Mouse (Mus musculus) small intestine, adult 2 months (tissue): ENCODE results near the gene Slx4ip. TPM values are rescaled to one million over a fixed set of nuclear protein-coding genes. Genes with fewer than 3 reads are reported as not detected.

Experiments
- H3K27ac ChIP-seq: fragments of 200-500 bp; 2 replicates; pipeline ENCODE4 v1.5.1; 2012; ENCODE audit warnings: low read depth, low read length, control low read depth, inconsistent platforms; ENCODE audit not compliant: insufficient read depth
- H3K27me3 ChIP-seq: fragments of 200-500 bp; 2 replicates; pipeline ENCODE4 v1.6.1; 2012; ENCODE audit warnings: mild to moderate bottlenecking, moderate library complexity, low read length, inconsistent platforms; ENCODE audit not compliant: control insufficient read depth, insufficient read depth
- H3K36me3 ChIP-seq: fragments of 200-500 bp; 2 replicates; pipeline ENCODE4 v1.6.1; 2012; ENCODE audit warnings: mild to moderate bottlenecking, low read length, control low read depth, inconsistent platforms; ENCODE audit not compliant: control insufficient read depth, insufficient read depth
- H3K4me1 ChIP-seq: fragments of 200-500 bp; 2 replicates; pipeline ENCODE4 v1.6.1; 2012; ENCODE audit warnings: low read length, inconsistent platforms, mixed read lengths; ENCODE audit not compliant: control insufficient read depth, insufficient read depth, insufficient read length
- H3K4me3 ChIP-seq: fragments of 200-500 bp; 2 replicates; pipeline ENCODE4 v1.5.1; 2012; ENCODE audit warnings: low read depth, mild to moderate bottlenecking, control low read depth, inconsistent platforms, low read length, moderate library complexity
- CTCF ChIP-seq: fragments of 200-500 bp; IDR thresholded peaks from 2 replicates; pipeline ENCODE4 v1.5.1; 2012; ENCODE audit warnings: low read depth, mild to moderate bottlenecking, control low read depth, inconsistent platforms, low read length, moderate library complexity, mixed read lengths; ENCODE audit not compliant: insufficient replicate concordance, insufficient read length; ENCODE audit errors: extremely low read depth
- POLR2A ChIP-seq: fragments of 200-500 bp; IDR thresholded peaks from 2 replicates; pipeline ENCODE4 v1.6.1; 2012; ENCODE audit warnings: low read depth, mild to moderate bottlenecking, control low read depth, inconsistent platforms, low read length, moderate library complexity
- WGBS: fragments of 180-500 bp; shearing (Covaris S2); methylation state at CpG from one replicate; pipeline ENCODE4 v1.1.7; 2018; 5-methylcytosine and 5-hydroxymethylcytosine counted together
- polyA plus RNA-seq: library from polyadenylated mRNA; depleted of rRNA; stranded (reverse); fragments of >200 nt; gene quantifications from 2 replicates; pipeline ENCODE4 v1.2.3, GENCODE M21; 2012

The Slx4ip gene
- polyA plus RNA-seq, 1 experiment: 0.32 TPM

GRCm38 (mm10) chr2:137013811-137014350 is 122.9 kb downstream of the Slx4ip start:
- H3K36me3 ChIP-seq: no peaks in the 10 kb centered on the region
- no peaks in the 10 kb centered on the region for H3K4me1 ChIP-seq
- TF ChIP-seq POLR2A: no peak
- TF ChIP-seq CTCF: no peak
- H3K4me3 ChIP-seq: no peak overlapping the region
- H3K27ac ChIP-seq: no peak overlapping the region
- WGBS: 84% methylated on average over 4 of the region's 4 CpGs
- no peaks in the 10 kb centered on the region for H3K27me3 ChIP-seq

GRCm38 (mm10) chr2:137014423-137014822 is 123.4 kb downstream of the Slx4ip start:
- no peak overlapping the region for H3K4me3 ChIP-seq
- no peak for TF ChIP-seq CTCF
- no peak for TF ChIP-seq POLR2A
- no peaks in the 10 kb centered on the region for H3K36me3 ChIP-seq
- no peaks in the 10 kb centered on the region for H3K27me3 ChIP-seq
- no peak overlapping the region for H3K27ac ChIP-seq
- WGBS: 95% methylated on average over 2 of the region's 2 CpGs
- H3K4me1 ChIP-seq: no peaks in the 10 kb centered on the region

- Histone ChIP-seq H3K36me3 (0 out of 2 replicates have a peak, but pooled peaks cover 2% of the 10 kb centered on the region), H3K27ac (no peak overlapping the region), H3K4me3 (no peak overlapping the region), H3K27me3 (no peaks in the 10 kb centered on the region), H3K4me1 (no peaks in the 10 kb centered on the region; the same call in 1 of the 2 replicates)
- TF ChIP-seq POLR2A: no peak
- TF ChIP-seq CTCF: no peak
- 92% methylated on average over 2 of the region's 2 CpGs for WGBS
Observed at GRCm38 (mm10) chr2:137044122-137044521, 153.1 kb downstream of the Slx4ip start.

GRCm38 (mm10) chr2:137049367-137049766 is 158.3 kb downstream of the Slx4ip start:
- H3K27ac ChIP-seq: no peak overlapping the region
- H3K4me3 ChIP-seq: no peak overlapping the region
- H3K36me3 ChIP-seq: 0 out of 2 replicates have a peak, but pooled peaks cover 2% of the 10 kb centered on the region
- H3K27me3 ChIP-seq: no peaks in the 10 kb centered on the region
- 78% methylated on average over 2 of the region's 2 CpGs for WGBS
- H3K4me1 ChIP-seq: no peaks in the 10 kb centered on the region
- no peak for TF ChIP-seq CTCF

DNA sequence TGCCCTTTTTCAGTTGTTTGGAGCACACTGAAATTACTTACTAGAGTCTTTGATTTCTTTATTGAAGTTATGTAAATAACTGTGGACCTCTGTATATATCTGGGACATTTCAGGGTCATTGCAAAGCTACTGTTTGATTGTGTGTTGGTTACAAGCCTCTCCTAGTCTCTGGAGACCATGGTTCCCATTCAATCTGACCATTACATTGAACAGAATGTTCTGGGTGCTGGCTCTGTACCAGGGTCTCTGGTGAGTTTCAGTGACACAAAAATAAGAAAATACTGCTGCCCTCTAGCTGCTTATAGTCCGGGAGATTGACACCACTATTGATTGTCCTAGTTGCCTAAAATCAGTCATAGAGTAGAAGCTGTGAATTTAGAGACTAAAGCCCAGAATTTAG is 158.9 kb downstream of the Slx4ip start:
- H3K4me1 ChIP-seq: no peaks in the 10 kb centered on the region
- H3K27ac ChIP-seq: no peak overlapping the region
- WGBS: 78% methylated on average over 1 of the region's 1 CpGs
- TF ChIP-seq POLR2A (no peak), CTCF (no peak)
- H3K4me3 ChIP-seq: no peak overlapping the region
- no peaks in the 10 kb centered on the region for H3K27me3 ChIP-seq
- no peaks in the 10 kb centered on the region for H3K36me3 ChIP-seq

GRCm38 (mm10) chr2:137063829-137064228 is 172.8 kb downstream of the Slx4ip start:
- WGBS: 89% methylated on average over 1 of the region's 1 CpGs

DNA sequence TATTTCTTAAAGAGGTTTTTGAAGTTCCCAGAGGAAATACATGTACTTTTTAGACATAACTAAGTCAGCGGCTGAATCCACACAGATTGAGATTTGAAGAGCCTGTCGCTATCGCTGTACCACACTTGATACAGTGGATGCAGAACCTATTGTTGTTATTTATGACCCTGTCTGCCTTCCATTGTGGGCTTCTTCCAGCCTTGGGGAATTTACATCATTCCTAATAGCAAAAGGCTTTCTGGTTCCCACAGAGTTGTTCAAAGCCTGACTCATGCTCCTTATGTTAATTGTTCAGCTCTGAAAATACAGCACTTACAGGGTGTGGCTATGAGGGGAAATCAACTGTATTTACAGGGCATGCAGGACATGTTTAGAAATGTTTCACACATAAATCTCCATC is 173.5 kb downstream of the Slx4ip start:
- 90% methylated on average over 3 of the region's 3 CpGs for WGBS
- H3K4me1 ChIP-seq: no peaks in the 10 kb centered on the region
- H3K4me3 ChIP-seq: no peak overlapping the region
- no peak for TF ChIP-seq POLR2A
- TF ChIP-seq CTCF: no peak
- H3K27me3 ChIP-seq: no peaks in the 10 kb centered on the region
- no peak overlapping the region for H3K27ac ChIP-seq
- peaks cover 2% of the 10 kb centered on the region; the same call in 1 of the 2 replicates for H3K36me3 ChIP-seq

More at GRCm38 (mm10) chr2:137063829-137064228, 172.8 kb downstream of the Slx4ip start:
- H3K27me3 ChIP-seq: no peaks in the 10 kb centered on the region
- TF ChIP-seq POLR2A (no peak), CTCF (no peak)
- no peaks in the 10 kb centered on the region for H3K4me1 ChIP-seq
- H3K36me3 ChIP-seq: peaks cover 2% of the 10 kb centered on the region; the same call in 1 of the 2 replicates
- no peak overlapping the region for H3K4me3 ChIP-seq
- H3K27ac ChIP-seq: no peak overlapping the region
